Mouse (Mus musculus) olfactory bulb, adult 2 months (tissue): ENCODE measurements around the gene Clstn3.

ENCODE experiments used
- CTCF ChIP-seq: fragments of 200-500 bp; IDR thresholded peaks from 2 replicates; pipeline ENCODE4 v1.5.1; 2012; ENCODE audit warnings: low read depth, mild to moderate bottlenecking, low read length, moderate library complexity; ENCODE audit not compliant: insufficient read depth
- POLR2A ChIP-seq: fragments of 200-500 bp; IDR thresholded peaks from 2 replicates; pipeline ENCODE4 v1.6.1; 2012; ENCODE audit warnings: mild to moderate bottlenecking, low read depth, low read length, moderate library complexity; ENCODE audit not compliant: insufficient read depth

GRCm38 (mm10) chr6:124463881-124464291, 708 bp downstream of the Clstn3 start:
- no peak for TF ChIP-seq POLR2A
- TF ChIP-seq CTCF, result no peak
